Mouse (Mus musculus) bone marrow, adult 2 months (tissue): ENCODE measurements around the gene Lrrk1. TPM values are rescaled to one million over a fixed set of nuclear protein-coding genes. Genes with fewer than 3 reads are reported as not detected.

Experiments
- H3K27ac ChIP-seq: fragments of 200-500 bp; 2 replicates; pipeline ENCODE4 v1.5.1; 2012; ENCODE audit warnings: low read depth, mild to moderate bottlenecking, control low read depth, inconsistent platforms, low read length; ENCODE audit not compliant: control insufficient read depth, poor library complexity, insufficient read depth
- H3K4me1 ChIP-seq: fragments of 200-500 bp; 2 replicates; pipeline ENCODE4 v1.6.1; 2011; ENCODE audit warnings: low read length; ENCODE audit not compliant: control insufficient read depth, insufficient read depth
- H3K4me3 ChIP-seq: fragments of 200-500 bp; replicated peaks from 2 replicates; pipeline ENCODE3; 2011; ENCODE audit warnings: mild to moderate bottlenecking, low read depth, low read length, control low read depth; ENCODE audit not compliant: control insufficient read depth
- CTCF ChIP-seq: fragments of 200-500 bp; IDR thresholded peaks from 2 replicates; pipeline ENCODE4 v1.5.1; 2011; ENCODE audit warnings: low read length, control low read depth; ENCODE audit not compliant: control insufficient read depth, insufficient read depth
- POLR2A ChIP-seq: fragments of 200-500 bp; IDR thresholded peaks from 2 replicates; pipeline ENCODE4 v1.6.1; 2011; ENCODE audit warnings: low read depth, mild to moderate bottlenecking, control low read depth, low read length, borderline replicate concordance; ENCODE audit not compliant: control insufficient read depth
- WGBS: fragments of 180-500 bp; shearing (Covaris S2); methylation state at CpG from one replicate; pipeline ENCODE4 v1.1.7; 2018; 5-methylcytosine and 5-hydroxymethylcytosine counted together
- polyA plus RNA-seq: library from polyadenylated mRNA; stranded (reverse); fragments of >200 nt; gene quantifications from 2 replicates; pipeline ENCODE4 v1.2.4, GENCODE M21; 2011; ENCODE audit warnings: low replicate concordance; ENCODE audit not compliant: missing spikeins, insufficient read depth, insufficient read length

Lrrk1 gene
- polyA plus RNA-seq, 1 experiment: 21.6 TPM

DNA sequence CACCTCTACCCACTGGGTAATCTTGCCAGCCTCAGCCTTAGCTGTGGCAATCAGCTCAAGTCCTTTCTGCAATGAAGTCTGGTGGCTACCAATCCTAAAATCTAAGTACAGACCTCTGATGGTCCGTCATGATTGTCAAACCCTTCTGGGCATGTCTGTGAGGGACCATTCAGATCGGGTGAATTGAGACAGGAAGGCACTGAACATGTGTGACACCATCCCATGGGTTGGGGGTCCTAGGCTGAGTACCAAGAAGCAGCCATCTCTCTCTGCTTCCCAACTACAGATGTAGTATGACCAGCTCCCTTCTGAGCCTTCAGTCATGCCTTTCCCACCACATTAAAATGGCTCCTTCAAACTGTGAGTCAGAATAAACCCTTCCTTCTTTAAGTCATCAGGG, 80.4 kb downstream of the Lrrk1 start:
- TF ChIP-seq POLR2A (no peak), CTCF (no peak)
- Histone ChIP-seq H3K4me1 (peaks cover 4% of the 10 kb centered on the region), H3K4me3 (no peak overlapping the region), H3K27ac (no peak overlapping the region)
- WGBS: 83% methylated on average over 2 of the region's 2 CpGs

DNA sequence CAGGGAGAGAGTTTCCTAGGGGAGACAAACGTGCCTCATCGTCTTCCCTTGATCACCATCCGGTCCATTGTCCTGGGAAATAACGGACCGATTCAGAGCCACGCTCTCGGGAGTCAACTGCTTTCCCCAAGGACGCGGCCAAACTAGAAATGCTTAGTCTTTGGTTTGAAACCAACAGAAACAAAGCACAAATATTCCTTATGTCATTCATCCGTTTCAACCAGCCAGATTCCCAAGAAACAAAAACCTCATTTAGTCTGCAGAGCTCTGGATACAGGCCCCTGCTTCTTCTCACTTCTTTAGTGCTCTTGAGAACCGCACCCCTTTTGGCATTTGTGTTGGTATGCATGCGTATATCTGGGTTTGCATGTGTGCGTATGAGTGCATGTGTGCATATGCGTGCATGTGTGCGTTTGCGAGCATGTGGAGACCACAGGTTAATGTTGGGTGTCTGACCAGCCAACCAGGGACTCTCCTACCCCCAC, 82.4 kb downstream of the Lrrk1 start:
- Histone ChIP-seq H3K4me1 (peaks cover 4% of the 10 kb centered on the region), H3K4me3 (no peak overlapping the region), H3K27ac (no peak overlapping the region)
- WGBS: 91% methylated on average over 16 of the region's 16 CpGs
- TF ChIP-seq POLR2A: no peak

DNA sequence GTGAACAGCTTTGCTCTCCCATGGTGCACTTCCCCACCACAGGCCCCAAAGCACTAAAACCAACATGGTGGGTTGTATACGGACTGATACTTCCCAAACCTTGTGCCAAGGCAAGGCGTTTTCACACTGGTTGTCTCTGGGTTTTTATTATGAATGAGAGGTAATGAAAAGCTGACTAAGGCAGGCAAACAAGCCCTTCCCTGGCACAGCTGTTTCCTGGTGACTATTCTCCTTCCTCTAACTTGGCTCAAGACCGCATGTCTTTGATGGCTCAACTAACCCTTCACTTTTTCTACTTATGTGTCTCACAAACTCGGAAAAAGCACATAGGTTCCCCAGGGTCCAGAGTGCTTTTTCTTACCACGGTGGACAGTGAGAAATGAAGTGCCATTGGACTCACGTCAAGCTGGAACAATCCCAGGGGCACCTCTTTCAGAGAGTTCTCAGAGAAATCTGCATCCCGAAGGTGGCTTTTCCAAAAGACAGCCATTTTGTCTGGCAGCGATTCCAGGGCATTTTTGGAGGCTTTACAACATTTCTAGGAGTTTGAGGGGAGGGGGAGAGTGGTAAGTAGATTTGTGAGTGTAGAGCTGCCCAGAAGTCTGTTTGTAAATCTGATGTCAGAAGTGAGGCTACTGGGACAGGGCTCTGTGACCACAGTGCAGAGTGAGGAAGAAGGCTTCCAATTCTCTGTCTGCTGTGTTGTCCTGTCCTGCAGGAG, 83.0 kb downstream of the Lrrk1 start:
- TF ChIP-seq CTCF: no peak
- no peak for TF ChIP-seq POLR2A
- no peak overlapping the region for H3K4me3 ChIP-seq
- H3K27ac ChIP-seq: no peak overlapping the region
- WGBS: 58% methylated on average over 8 of the region's 8 CpGs
- peaks cover 4% of the 10 kb centered on the region for H3K4me1 ChIP-seq

DNA sequence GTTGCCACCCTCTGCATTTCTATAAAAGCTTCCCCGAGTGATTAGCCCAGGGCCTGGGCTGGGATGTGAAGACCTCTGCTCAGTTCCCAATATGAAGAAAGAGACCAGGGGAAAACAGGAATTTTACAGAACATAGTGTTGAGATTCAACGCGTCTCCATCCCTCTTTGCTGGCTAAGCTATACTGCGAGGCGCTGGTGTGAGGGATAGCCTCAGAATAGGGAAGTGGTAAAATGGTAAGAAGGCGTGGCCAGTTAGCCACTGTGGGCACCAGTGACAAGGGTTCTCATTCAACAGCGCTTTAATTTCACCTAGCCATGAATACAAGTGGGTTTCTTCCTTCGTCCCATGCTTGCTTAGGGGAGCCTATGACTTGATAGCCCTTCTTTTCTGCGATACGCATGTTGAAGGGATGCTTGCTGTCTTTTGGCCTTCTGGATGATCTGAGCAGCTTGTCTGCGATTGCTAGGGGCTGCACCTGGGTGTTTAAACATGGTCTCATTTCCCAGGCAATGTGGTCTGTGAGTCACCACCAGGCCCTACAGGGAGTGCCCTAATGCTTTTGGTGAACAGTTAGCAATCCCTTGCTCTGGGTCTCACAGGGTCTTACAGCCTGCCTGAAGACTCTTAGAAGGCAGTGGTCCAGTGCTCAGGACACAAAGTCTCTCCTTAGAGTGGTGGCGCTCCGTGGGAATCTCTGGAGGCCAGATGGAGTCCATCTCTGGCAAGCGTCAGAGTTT, 84.1 kb downstream of the Lrrk1 start:
- no peak for TF ChIP-seq POLR2A
- no peak for TF ChIP-seq CTCF
- 37% methylated on average over 14 of the region's 14 CpGs for WGBS
- H3K27ac ChIP-seq: peak overlapping the region; percentile 13; the same call in 1 of the 2 replicates

DNA sequence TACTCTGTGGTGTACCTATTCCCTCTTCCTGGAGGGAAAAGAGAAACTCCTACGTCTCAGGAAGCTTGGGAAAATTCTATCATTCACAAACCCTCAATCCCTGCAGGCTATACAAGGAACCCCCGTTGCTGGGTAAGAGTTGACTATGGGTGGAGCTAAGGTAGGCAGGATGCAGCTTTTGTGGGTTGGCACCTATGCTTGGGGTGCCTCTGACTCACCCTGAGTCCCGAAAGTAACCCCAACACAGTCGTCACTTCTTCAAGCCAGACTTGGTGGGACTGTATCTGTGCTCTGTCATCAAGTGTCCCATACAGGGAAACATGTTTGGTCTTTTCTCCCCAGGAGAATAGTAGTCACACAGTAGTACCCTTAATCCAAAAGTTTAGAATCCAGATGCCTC, 86.7 kb downstream of the Lrrk1 start:
- H3K4me1 ChIP-seq: peaks cover 3% of the 10 kb centered on the region; the same call in 1 of the 2 replicates
- H3K4me3 ChIP-seq: no peak overlapping the region
- TF ChIP-seq POLR2A: no peak
- no peak for TF ChIP-seq CTCF
- 71% methylated on average over 4 of the region's 4 CpGs for WGBS
- H3K27ac ChIP-seq: no peak overlapping the region

More for the DNA sequence above, 84.1 kb downstream of the Lrrk1 start:
- Histone ChIP-seq H3K4me3 (no peak overlapping the region), H3K4me1 (peaks cover 3% of the 10 kb centered on the region)

DNA sequence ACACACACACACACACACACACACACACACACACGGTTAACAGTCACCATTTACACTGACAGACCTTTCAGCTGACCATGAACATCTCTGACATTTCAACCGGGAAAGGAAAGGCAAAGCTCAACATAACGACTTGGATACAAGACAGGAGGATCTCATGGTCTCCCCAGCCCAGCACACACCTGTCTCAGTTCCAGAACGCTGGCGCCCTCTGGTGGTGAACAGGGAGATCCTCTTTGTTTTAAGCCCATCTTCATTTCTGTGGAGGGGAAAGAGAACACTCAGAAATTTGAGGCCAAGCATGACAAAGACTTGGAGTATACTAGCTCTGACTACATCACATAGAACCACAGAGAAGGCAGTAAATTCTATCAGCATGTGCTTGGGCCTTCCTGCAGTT, 87.5 kb downstream of the Lrrk1 start:
- 19% methylated on average over 5 of the region's 5 CpGs for WGBS
- TF ChIP-seq POLR2A: no peak
- peak; percentile 92 for TF ChIP-seq CTCF
- Histone ChIP-seq H3K27ac (no peak overlapping the region), H3K4me3 (no peak overlapping the region), H3K4me1 (peaks cover 3% of the 10 kb centered on the region; the same call in 1 of the 2 replicates)

DNA sequence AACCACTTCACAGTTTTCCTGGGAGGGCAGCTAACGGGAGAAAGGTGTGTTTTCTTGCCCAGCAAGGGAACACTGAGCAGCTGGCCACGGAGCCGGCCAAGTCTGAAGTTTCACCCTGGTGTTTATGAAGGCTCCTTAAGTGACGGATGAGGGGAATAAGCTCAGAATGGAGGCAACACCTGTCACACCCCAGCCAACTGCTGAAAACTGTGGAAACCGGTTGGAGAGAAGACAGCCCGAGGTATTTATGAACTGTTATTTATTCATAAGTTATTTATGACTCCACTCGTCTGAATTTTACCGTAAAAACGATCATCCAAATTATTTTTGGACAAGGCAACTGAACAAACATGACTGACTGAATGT, 90.5 kb downstream of the Lrrk1 start:
- Histone ChIP-seq H3K27ac (no peak overlapping the region), H3K4me1 (no peaks in the 10 kb centered on the region), H3K4me3 (no peak overlapping the region)
- 83% methylated on average over 9 of the region's 9 CpGs for WGBS
- TF ChIP-seq POLR2A (no peak), CTCF (no peak)

DNA sequence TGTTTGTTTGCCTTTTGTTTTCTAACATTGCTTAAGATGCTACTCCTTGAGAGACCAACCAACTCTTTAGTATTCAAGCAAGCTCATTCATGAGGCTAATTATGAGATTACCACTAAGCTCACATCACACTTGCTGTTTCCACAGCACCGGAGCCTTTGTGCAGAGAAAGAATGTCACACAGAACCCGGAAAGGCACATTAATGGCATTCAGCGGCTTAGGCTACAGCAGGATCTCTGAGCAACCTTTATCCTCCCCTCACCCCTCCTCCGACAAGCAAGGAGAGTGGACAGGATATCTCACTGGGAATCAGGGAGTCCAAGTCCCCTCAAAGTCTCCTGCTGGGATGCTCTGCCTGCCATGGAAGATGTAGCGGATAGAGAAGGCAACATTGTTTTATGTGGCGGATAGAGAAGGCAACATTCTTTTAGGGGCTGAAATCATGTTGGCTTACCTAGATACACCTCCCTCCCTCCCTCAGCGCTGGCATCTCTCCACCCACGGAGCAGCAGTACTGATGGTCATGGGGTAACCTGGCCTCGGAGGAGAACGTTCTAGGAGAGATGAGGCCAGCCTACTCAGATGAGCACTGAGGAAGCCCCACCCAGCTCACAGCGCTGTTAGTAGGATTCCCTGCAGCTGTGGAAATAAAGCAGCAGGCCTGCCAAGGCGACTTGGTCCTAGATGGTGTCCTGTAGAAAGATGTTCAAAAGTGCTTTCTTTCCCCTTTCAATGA, 91.1 kb downstream of the Lrrk1 start:
- 89% methylated on average over 12 of the region's 12 CpGs for WGBS

More for the DNA sequence above, 91.1 kb downstream of the Lrrk1 start:
- no peaks in the 10 kb centered on the region for H3K4me1 ChIP-seq
- TF ChIP-seq POLR2A (no peak), CTCF (no peak)
- no peak overlapping the region for H3K27ac ChIP-seq
- no peak overlapping the region for H3K4me3 ChIP-seq
